Mouse (Mus musculus) mouse trophoblast stem cell (cell line): Measurements from ENCODE around the gene Tspan9.

ENCODE experiments used
- in situ Hi-C, 2 experiments: fragments of 300-500 bp; cut with MseI, MboI; formaldehyde crosslinking; loops; 2 replicates in 1 of 2; 3 replicates in 1 of 2; pipeline ENCODE4 v1.15.1; 2025

Gene Tspan9

DNA sequence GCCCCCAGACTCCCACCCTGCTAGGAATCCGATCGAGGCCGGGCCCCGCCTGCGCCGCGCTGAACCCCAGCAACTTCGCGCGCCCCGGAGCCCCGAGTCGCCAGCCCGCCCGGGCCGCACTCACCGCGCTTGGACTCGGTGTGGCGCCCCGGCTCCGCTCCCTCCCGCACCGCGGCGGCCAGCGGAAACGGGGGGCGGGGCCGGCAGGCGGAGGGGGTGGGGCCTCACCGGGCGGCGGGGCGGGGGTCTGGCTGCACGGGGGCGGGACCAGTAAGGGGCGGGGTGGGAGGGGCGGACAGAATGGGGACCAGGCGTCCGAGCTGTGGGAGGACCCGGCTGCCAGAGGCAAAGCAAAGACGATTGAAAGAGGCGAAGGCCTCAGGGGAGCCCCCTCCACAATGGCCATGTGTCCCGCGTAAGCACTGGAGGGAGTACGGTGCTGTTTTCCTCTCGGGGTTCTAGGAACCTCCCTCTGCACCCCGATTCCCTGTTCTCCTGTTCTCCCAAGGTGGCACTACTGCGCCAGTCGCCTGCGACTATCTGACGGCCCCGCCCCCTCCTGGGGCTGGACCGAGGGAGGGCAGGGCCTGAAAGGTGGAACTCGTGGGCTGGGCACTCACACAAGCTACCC lies at the start of gene Tspan9:
Gene Tspan9 (minus strand): TSS at position 205 of the 631 bp plus-strand sequence.
- in situ Hi-C loops: no loop called here

DNA sequence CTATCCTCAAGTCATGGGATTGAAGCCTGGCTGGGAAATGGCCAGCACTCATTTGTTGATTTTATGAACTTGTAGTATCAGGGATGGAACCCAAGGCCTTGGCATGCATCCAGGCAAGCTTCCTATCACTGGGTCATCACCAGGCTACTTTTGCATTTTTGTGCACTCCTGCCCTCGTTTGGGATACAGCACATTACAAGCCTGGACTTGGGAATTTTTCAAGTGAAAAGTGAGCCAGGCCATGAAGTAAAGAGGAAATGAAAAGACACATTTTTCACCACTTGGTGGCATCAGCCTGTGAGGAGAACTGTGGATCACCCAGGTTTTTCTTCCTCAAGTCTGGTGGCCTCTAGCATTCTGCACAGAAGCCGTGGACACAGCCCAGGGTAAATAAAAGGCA lies 40.1 kb upstream of the Tspan9 start:
- in situ Hi-C loops: no loop called here

DNA sequence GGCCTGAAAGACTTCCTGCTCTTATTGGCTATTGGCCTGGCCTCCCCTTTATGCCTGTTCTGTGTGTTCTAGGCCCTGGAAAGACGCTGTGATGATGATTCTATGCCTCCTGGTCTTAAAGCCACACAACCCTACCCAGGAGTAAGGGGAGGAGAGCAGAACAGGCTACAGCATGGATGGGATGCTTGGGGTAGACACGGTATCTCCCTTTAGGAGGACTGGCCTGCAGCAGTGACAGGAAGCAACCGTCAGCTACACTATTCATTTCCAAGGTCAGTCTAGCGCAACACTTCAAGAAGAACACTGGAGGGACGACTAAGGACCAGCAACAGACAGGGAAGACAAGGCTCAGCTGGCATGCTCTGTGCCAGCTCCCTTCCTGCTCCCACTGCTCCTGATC lies 37.8 kb upstream of the Tspan9 start:
- in situ Hi-C loops: no loop called here

DNA sequence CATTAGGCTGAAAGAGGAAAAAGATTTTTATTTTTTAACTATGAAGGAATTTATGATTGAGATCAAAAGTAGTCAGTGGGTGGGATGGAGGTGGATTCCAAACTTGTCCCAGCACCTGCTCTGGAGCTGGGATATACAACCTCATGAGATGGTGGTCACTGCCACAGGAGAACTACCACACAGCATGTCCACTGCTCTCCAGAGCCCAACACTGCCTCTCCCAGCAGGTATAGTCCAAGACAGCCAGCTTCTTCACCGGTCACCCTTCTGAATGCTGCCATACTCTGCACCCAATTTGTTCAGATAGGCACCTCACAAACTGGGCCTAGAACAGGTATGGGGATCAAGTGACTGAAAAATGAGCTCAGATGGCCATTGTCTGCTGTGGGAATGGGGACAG lies 36.3 kb upstream of the Tspan9 start:
- in situ Hi-C loops: no loop called here

DNA sequence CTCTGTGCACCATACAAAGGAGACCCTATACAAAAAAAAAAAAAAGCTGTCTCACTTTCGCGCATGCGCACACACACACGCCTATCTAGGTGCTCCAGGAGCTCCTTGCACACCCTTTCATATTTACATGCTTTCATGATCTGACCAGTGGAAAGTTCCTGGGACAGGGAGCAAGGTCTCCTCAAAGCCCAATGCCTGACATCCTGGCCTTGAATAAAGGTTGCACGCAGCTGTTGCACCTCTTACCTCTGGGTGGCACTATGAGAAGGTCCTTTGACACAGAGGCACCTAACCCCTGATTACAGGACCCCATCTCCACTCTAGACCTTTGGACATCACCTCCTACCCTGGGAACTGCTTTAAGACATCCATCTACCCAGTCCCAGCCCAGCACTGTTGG lies 35.9 kb upstream of the Tspan9 start:
- in situ Hi-C loops: no loop called here

DNA sequence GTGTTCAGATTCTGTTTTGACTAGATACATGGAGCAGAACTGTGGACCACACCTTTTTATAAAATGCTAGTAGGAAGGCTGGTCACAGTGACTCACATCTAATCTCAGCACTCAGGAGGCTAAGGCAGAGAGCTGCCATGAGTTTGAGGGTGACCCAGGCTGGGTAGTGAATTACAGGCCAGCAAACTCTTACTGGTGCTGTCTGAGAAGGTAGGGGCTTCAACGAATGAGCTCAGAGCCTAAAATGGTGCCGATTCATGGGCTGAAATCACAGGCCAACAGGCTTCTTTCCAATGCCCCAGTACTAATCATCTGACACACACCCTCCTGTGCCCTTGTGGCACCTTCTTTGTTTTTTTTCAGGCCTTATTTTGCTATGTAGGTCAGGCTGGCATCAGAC lies 35.3 kb upstream of the Tspan9 start:
- in situ Hi-C loops: no loop called here

DNA sequence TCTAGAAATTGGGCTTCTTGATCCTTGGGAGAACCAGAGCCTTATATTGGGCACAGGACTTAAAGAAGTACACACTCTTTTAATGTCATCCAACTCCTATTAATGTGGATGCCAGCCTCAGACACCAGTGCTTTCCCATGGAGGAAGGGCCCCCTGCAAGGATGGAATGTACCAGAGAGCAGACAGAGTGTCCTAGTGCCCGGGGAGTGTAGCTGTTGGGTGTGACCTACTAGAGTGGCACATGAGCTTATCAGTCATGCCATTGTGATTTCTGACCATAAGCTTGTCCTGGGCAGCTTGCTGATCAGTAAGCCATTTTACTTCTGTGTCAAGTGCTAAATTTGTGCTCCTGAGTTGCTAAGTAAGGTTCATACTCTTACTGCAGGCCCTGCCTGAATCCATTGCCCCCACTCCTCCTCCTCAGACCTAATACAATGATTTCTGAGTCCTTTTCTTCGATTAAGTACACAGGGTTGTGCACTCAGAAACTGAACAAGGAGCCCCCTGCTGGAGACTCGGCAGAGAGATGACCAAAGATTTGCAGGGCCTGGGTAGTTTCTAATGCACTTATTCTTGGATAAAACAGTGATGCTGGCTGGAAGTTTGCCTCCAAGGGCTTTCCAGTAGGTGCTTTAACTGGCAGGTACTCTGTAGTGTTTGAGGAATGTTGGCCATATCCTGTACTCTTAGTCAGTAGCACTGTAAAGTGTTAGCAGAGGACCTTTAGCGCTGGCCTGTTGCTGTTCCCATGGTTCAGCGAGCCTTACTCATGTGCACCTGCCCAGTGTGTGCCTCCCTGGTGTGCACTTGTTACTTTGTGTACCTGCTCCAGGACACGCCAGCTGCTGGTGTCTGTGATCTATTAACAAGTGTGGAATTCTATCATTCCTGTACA lies 25.6 kb upstream of the Tspan9 start:
- in situ Hi-C loops: no loop called here

DNA sequence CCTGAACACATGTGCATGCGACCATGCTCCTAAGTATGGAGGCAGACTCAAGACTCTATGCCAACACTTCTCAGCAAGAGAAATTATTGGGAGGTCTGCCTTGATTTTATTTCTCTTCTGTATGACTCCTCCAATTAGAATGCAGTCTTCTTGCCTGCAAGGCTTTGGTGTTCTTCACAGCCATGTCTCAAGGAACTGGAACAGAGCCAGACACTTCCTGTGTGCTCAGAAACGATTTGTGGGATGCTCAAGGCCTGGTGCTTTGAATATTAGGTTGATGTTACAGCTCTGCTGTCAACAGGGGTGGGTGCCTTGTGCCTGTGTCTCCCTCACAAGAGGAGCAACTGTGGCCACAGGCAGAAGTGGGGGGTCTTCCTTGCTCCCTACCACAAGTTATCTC lies 22.2 kb upstream of the Tspan9 start:
- in situ Hi-C loops: no loop called here

DNA sequence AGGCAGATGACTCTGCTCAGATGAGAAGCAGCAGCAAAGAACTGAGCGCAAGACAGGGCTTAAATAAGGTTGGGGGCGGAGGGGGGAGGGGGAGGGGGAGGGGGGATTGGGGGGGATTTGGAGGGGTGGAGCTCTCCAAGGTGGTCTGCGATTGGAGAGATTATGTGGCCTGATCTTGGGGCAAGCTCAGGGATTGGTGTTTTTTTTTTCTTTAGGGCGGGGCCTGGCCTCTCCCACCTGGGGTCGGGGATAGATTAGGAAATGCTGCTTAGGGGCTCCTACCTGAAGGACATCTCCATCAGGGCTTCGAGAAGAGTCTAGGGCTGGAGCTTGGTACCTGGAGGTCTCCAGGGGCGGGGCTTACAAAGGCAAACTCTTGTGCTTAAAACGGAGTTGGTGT lies 21.2 kb upstream of the Tspan9 start:
- in situ Hi-C loops: no loop called here

DNA sequence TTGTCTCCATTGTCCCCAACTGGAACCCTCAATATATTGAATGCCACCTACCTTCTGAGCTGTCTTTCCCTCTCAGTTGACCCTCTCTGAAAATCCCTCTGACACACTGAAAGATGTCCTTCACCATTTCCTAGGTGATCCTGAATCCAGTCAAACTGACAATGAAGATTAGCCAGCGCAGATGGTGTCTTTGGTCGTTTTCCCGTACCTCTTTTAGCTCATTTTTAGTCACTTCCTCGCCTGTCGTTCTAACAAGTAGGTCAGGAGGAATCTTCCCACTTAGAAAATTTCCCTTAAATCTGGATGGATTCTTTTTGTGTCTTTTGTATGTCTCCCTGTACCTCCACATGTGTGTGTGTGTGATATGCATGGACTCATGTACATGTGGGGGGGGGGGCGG lies 15.7 kb upstream of the Tspan9 start:
- in situ Hi-C loops: no loop called here

DNA sequence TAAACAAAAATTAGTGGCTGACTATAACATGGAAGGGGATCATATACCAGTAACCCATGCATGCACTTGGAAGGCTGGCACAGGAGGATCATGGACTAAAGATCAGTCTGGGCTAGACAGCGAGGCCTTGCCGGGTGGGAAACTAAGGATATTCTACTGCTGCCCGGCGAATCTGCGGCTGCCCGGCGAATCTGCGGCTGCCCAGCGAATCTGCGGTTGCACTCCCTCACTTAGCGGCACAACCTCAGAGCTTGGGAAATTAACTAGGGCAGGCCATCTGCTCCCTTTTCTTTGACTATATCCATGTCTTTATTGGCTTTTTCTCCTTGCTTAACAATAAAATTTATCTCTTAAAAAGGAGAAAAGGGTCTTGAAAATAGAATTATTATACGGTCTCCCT lies 14.6 kb upstream of the Tspan9 start:
- in situ Hi-C loops: no loop called here

DNA sequence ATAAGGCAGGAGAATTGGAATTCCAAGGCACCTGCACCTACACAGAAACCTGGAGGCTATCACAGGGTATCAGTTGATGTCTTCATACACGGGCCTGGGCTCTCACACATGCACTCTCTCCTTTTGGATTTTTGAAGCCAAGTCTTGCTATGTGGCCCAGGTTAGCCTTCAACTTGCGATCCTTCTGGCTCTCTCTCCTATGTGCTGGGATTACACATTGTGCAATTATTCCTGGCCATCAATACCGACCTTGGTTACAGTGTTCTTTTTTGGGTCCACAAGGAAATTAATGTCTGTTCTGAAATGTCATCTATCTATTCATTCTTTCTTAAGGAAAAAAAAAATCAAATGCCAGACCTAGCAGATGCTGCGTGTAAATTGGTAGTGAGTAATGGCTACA lies 13.1 kb upstream of the Tspan9 start:
- in situ Hi-C loops: no loop called here

DNA sequence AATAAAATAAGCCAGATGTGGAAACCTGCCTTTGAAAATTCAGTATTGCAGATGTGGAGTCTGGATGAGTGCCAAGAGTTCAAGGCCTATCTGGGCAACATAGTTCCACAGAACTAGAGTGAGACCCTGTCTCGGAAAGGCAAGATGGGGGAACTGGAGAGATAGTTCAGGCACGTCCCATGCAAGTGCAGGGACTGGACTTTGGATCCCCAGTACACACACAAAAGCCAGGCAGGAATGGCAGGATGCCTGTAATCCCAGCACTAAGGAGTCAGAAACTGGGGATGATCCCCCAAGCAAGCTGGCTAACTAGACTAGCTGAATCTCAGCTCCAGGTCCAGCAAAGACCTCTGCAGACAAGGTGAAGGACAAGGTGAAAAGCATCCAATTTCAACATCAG lies 12.5 kb upstream of the Tspan9 start:
- in situ Hi-C loops: no loop called here

DNA sequence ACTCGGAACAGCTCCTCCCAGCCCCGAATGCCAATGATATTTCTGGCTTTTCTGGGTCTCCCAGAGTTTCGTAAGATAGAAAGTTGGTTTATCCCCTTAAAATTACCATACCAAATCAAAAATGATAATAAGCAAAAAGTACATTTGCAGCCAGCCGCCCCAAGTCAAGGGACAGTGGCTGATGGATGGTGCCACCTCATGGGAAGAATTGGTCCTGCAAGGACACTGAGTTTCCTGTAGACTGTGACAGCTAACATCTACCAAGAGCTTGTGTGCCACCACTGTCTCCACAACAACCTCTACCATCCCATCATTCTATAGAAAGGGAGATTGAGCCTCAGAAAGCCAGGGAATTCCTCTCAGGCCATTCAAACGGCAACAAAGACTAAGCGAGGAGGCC lies 2.4 kb upstream of the Tspan9 start:
- in situ Hi-C loops: no loop called here

DNA sequence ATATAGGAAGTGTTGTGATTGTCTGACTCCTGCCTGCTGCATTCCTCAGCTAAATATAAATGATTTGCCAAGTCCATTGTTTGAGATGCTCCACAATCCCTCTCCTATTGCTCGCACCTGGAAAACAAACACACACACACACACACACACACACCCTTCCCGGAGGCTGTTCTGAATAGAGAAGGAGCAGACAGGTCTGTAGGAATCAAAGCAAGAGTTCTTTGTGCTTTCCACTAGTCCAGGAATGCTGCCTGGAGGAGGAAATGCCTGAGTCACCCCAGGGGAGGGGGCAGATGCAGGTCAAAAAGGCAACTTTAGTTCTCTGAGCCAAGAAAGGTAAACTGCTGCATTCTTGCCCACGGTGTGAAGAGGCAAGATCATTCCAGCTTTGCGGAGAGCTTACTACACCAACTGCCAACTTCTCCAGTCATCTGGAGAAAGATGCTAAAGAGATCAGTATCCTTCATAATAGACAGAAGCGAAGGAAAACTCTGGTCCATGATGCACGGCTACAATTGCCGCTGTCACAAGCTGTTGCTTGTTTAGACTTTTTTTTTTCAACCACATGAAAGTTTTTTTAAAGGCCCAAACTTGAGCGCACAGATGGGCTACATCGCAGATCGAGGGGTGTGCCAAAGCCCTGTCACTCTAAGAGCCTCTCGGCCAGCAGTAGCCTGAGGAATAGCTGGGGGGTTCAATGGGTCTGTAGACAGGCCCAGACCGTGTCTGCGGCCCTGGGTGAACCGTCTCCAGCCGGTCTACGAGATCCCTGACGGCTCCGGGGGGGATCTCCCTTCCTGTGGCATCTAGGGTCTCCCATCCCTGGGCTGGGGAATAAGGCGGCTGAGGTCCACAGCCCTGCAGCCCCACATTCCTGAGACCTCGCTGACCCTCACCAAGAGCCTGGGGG lies 770 bp downstream of the Tspan9 start:
- in situ Hi-C loops: no loop called here

DNA sequence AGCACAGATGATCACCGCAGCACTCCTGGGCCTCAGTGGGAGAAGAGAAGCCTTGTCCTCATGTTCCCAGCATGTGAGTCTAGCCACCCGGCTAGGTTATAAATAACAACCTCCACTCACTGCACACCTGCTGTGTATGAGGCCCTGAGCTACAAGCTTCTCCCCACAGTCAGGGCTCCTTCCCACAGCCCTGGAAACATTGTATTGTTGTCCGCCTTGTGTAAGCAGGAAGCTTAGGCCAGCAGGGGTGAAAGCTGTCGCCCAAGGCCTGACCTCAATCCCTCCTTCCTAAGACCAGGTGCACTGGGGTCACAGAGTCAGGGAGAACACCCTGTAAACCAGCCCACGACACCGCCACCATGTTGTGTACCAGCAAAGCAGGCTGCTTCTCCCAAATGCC lies 2.7 kb downstream of the Tspan9 start:
- in situ Hi-C loops: no loop called here

DNA sequence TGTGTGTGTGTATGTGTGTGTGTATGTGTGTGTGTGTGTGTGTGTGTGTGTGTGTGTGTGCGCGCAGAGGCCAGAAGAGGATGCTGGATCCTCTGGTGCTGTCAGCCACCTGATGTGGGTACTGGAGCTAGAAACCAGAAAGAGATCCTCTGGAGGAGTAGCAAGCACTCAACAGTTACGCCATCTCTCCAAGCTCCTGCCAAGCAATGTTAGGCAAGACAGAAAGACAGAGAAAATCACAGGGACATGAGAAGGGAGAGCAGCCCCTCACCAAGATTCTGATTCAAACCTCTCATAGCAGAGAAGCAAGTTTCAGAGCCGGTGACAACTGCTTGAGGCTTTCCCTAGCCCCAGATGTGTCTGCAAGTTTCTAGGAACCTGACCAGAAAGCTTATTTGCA lies 5.5 kb downstream of the Tspan9 start:
- in situ Hi-C loops: no loop called here

DNA sequence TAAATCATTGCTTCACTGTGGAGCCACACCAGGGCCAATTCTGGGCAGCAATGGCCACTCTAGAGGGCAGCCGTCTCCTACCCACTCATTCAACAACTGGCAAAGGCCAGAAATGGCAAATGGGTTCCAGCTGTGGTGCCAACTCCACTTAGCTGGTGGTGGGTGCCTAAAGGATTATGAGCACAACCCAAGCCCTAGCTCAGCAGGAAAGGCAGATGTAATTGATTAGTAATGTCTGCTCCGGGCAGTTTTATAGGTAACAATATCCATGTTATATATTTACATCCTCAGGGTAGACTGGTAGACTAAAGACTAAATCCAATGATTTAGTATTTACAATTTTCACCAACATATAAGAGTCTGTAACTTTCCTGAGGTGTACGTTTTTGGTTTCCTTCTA lies 6.7 kb downstream of the Tspan9 start:
- in situ Hi-C loops: no loop called here

DNA sequence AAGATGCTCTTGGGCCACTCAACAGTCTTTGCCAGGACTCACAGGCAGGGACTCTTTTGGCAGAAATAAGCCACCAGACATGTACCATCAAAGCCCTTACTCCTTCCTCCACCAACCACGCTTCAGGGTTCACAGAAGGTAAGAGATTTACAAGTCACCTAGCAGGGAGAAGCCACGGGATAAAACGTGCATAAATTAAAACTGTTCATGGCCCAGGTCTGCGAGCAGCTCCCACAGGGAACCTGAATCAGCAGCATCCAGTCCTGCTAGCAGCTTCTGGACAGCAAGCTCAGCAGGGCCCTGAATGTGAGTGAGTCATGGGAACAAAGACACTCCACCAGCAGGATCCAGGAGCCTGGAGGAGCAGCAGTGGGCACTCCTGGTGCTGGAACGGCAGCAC lies 7.9 kb downstream of the Tspan9 start:
- in situ Hi-C loops: no loop called here

DNA sequence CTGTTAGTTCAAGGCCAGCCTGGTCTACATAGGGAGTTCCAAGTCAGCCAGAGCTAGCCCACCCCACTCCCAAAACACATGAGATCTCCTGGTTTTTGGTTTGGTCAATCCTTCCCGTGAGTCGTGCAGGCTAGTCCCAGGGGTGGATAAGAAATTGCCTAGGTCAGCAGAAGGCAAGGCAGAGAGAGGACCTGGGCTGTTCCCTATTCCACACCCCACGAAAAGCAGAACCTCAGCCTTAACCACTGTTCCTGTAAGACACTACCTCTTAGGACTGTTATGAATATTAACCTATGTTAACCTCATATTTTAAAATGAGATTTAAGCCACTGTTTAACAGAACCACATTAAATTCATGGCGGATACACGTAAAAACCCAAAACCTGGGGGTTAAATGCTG lies 8.4 kb downstream of the Tspan9 start:
- in situ Hi-C loops: no loop called here

DNA sequence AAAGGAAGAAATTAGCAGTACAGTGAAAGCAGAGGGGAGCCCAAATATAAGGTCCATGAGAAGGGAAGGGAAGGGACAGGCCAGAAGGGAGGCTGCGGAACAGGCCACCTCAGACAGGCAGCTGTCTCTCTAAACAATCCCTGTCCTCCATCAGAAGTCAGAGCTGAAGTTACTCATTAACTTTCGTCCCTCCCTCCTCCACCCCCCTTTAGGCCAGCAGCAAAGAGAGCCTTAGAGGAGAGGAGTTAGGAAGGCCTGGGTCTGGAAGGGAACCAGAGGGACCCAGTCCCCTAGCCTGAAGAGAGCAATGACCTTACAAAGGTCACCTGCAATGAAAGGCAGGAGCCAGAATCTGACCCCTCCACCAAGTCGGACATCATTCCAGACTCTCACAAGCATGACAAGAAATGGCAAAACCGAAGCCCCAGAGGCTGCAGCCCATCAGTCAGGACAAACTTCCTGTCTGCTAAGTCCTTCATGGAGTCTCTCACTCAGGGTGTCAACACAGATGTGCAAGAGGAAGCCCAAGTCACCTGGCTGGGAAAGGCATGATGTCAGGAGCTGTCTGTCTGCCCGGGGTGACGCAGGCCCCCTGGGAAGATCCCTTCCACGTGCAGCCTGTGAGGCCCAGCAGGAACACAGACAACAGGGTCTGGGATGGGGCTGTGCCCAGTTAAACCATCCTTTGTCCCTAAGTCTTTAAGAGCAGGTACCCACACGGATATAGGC lies 9.0 kb downstream of the Tspan9 start:
- in situ Hi-C loops: no loop called here
